Mouse (Mus musculus) erythroblast, embryonic 14.5 days (primary cell): ENCODE measurements around the gene Hivep3.

ENCODE experiments used
- GATA1 ChIP-seq: IDR thresholded peaks from 2 replicates; pipeline ENCODE4 v1.6.1; 2012; ENCODE audit warnings: low read length, inconsistent platforms, mixed read lengths
- TAL1 ChIP-seq: IDR thresholded peaks from 3 replicates; pipeline ENCODE4 v1.6.1; 2012; ENCODE audit warnings: low read length, inconsistent platforms, mixed read lengths

GRCm38 (mm10) chr4:119880270-119880669 lies 146.7 kb downstream of the Hivep3 start:
- TF ChIP-seq TAL1 (no peak), GATA1 (no peak)
